Mouse (Mus musculus) liver, adult (tissue): ENCODE data around the gene Alk.

ENCODE experiments used
- GATA4 ChIP-seq: IDR thresholded peaks from 2 replicates; pipeline ENCODE4 v1.6.1; 2014; ENCODE audit warnings: mild to moderate bottlenecking, low read length; ENCODE audit not compliant: insufficient replicate concordance

Gene Alk

DNA sequence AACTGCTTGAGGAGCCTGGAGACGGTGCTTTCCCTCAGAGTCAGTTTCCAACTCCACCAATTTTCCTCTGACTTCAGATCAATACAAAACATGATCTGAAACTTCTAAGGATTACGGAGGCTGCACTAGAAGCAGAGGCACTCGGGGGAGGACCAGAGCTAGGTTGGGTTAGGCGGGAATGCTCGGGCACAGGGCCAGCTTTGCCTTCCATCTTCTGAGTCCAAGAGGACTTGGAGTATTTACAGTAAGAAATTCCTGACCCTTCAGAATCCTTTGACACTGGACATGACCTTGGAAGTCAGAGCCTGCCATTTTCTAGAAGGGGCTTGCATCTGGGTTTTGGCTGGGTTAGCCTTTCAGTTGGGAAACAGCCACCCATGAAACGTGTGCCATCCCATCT, 536.3 kb downstream of the Alk start:
- TF ChIP-seq GATA4 = no peak

DNA sequence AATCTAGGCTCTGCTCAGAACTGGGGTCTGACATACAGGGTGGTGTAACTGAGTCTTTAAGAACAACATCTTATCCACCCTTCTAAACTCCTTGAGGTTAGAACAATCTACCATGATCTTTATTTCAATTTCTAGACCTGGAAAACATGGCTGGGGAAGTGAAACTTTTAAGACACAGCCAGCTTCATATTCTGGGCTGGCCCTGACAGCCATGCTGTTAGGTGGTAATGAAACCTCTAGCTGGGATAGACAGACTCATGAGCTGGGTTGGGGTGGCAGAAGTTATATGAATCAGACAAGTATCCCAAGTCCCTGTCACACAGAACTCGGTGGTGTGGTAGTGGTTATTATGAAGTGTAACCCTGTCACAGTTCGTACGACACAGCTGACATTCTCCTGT, 541.4 kb downstream of the Alk start:
- TF ChIP-seq GATA4 = no peak

DNA sequence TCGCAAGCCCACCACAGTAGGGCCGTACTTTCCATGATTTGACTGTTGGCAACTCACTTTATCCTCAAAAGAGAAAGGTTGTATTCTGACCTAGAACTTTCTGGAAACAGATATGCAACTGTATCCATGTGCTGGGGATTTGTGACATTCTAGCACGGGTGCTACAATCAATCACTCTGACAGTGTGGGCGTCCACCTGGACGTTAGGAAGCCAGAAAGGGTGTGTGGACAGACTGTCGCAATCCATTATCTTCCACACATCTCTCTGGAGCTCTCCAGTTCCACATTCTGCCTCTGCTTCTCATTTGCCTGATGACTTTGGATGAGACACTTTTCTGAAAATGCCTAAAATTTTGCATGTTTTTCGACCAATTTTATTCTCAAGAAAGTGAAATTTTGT, 545.1 kb downstream of the Alk start:
- no peak for TF ChIP-seq GATA4

DNA sequence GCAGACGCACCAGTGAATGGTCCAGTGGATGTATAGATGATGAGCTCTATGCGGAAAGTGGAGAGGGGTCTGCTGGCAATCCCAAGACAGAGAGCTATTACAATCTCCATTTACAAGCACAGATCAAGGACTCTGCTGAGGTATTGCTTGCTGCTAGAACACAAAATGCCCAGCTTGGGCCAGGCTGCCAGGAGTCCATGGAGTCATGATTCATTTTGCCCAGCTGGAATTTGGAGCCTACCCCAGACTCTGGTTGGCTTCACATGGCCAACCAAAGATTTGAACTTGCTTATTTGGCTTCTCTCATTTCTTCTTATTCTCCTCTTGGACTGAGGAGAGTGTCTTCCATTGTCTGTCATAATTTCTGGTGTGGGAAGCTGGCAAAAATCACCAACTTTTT, 558.8 kb downstream of the Alk start:
- no peak for TF ChIP-seq GATA4

DNA sequence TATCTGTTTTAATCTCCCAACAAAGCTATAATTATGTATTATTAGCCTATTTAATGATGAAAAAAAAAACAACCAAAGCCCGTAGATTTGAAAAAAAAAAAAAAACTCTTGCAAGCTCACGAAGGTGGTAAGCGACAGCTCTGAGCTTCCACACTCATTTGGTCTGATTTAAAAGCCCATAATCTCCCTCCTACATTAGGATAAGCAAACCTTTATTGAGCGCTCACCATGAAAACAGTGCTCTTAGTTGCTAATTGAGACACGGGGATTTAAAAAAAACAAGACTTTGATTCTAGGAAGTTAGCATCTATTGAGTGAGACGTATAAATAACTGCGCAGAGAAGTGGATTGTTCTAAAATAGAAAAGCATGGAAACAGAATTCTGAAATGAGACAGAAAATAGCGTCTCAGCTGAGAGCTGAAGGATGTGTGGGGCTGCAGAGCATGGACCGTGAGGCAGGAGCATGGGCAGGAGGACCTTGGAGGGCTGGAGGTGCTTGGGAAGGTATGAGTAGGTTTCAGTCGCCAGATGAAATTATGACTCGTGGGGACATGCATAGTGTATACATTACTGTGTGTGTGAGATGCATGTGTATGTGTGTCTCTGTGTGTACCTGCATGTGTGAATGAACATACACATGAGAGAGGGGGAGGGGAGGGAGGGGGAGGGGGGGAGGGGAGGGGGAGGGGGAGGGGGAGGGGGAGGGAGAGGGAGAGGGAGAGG, 560.6 kb downstream of the Alk start:
- no peak for TF ChIP-seq GATA4

DNA sequence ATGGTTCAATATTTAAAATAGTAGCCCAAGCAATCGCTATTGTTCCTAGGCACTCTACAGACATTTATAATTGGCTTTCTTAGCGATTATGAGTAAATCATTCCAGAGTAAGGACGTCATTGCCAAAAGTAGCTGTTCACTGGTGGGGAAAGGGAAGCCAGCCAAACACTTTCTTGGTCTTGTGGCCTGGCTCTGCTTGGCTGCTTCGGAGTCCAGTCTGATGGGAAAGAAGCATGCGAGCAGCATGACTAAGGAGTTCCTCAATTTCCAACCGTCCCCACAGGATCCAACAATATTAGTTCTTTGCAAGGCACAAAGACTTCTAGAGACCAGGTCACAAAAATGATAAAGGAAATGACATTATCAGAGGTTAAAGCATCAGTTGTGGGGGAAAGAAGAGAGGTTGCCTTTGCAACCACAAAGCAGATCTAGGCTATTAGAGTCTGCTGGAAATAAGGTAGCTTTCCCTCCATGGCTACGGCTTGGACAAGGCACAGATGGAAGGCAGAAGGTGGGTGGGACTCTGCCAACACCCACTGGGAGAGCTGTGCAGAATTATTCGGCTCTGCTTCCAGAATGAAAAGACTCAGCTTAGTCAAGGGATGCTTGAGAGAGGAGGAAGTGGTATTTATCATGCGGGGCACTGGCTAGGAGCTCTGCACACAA, 561.3 kb downstream of the Alk start:
- no peak for TF ChIP-seq GATA4

DNA sequence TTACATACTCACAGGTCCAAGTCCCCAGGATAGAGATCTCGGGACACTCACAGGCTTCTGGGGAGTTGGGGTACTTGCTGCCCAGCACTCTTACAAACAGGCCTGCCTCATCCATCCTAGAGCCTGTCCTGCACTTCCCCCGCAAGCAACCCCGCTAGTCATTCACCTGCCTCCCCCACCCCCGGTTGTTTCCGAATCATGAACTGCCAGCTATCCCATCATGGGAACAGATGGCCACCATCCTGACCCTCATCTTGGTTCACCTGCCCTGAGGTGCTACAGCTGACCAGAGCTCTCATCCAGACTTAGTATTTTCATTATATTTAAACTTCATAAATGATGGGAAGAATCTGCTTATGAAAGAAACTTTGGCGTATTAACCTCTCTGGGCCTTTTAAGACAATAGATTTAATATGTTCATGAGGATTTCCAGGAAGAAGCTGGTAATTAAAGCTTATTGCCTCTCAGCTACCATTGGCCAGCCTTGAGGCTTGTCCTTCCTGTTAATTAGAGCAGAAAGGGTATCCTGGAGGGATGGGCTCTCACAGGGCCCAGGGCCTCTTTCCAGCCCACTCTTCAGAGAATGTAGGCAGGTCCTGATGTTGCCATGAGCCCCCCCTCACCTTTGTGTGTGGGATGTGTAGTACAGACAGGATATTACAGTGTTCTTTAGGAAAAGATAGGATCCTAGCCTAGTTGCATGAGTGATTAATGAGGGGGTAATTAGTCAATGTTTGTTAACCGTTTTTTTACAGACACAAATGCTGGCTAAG, 565.1 kb downstream of the Alk start:
- TF ChIP-seq GATA4 = no peak

DNA sequence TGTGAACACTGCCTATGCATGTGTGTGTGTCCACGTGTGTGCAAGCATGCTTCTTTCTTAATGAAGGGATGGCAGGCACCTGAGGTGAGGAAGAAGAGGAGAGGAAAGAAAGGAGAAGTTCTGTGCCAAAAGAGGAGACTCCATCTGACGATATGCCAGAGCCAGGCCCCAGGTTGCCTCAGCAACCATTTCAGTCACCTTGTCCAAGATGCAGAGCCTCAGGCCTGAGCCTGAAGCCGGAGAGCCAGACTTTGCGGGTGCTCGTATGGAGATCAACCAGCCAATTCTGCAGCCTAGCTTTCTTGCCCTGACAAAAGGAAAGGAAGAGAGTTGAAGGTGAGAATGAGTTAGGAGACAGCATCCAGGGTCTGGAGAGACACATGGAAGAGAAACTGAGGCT, 566.1 kb downstream of the Alk start:
- no peak for TF ChIP-seq GATA4

DNA sequence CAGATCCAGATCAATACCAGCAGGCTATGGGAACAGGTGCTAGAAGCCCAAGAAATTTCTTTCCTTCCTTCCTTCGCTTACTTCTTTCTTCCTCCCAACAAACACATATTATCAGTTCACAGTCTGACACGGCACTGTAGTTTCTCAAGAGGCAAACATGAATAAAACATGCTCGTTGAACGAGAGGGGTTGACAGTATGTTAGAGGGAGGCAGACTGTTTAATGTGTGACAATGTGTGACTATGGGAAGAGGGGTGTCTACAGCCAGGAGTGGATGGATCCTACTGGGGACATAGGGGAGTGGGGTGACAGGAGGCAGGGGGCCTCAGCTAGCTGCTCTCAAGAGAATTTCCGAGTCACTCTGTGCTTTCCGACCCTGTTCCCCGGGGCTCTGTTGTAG, 573.8 kb downstream of the Alk start:
- TF ChIP-seq GATA4 = no peak

DNA sequence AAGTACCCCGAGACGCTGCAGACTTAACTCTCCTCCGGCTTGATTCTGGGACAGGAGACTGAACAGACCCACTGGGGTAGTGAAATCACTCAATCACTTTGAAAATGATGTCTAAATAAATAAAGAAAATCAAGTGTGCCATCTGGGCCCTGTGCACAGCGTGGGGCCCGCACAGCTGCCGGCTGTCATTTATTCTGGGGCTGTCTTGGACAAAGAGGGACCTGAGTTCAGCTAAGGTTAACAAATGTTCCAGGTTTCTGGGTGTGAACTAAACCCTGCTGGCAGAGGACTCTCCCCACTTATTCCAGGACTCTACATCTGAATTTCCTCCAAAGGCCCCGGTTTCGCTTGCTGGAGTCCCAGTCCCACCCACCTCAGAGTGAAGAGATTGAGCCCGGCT, 581.1 kb downstream of the Alk start:
- no peak for TF ChIP-seq GATA4

DNA sequence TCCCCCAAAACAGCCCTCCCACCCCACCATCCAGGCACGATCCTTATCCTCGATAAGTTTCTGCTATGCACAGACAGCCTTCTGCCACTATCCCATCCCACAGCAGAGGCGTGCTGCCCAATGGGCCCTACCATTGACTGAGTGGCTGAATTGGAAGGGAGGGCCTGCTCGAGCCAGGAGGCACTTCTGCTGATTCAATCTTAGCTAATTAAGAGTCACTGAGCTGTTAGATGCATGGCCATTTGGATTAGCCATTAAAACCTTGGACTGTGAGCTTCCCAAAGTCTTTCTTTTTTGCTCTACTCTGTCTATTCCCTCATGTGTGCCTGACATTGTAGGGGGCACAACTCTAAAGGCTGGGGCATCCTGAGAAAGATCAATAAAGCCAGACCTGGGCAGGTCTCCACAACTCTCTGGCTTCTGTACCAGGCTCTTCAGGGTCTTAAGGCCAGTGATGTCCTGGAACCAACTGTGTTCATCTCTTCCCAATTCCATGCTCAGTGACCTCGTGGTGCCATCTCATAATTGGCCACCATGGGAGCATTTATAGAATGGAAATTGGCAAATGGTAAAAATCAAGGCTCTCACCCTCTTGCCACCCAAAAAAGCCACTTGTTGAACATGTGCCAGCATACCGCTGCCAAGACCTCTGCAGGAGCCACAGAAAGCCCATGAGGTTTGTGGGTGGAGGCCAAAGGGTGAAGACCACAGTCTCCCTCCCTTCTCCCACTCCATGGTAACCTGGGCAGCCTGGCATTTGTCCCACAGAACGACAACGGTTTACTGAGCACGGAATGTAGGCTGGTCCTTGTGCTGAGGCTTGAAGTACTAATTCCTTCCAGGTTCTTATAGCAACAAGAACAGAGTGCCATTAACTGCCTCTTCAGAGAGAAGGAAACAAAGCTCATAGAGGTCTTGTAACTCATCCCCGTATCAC, 582.4 kb downstream of the Alk start:
- TF ChIP-seq GATA4 = no peak

DNA sequence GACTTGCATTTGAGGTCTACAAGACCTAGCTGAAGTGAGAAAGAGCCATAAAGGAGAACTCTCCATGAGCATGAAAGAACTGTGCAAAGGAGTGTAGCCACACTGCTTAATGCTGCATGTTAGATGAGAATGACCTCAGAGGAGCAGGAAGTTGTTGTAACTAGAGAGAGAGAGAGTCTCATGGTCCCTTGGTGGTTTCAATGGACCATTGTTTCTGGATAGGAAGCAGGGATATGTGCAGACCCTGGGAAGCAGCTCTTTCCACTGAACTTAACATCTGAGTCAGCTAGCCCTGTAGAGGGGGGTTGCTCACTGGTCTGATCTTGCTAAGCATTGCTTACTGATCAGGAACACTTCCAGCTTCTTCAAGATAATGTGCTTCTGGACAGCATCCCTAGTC, 587.1 kb downstream of the Alk start:
- TF ChIP-seq GATA4 = no peak

DNA sequence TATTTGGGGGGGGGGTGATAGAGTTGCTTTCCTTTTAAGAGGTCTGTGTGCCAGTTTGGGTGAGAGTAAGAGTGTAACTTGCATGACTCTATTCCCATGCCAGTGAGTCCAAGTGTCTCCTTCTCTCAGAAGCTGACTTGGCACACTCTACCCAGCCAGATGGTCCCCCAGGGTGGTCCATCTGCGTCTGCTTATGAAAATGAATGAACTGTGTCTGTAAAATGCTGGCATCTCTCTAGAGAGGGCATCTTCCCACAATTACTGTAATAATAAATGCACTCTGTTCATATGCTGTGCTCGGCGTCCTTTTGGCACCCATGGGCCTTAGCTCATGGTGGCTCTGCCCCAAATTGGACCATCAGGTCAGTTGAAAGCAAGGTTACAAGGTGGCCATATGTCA, 589.2 kb downstream of the Alk start:
- TF ChIP-seq GATA4 = no peak

DNA sequence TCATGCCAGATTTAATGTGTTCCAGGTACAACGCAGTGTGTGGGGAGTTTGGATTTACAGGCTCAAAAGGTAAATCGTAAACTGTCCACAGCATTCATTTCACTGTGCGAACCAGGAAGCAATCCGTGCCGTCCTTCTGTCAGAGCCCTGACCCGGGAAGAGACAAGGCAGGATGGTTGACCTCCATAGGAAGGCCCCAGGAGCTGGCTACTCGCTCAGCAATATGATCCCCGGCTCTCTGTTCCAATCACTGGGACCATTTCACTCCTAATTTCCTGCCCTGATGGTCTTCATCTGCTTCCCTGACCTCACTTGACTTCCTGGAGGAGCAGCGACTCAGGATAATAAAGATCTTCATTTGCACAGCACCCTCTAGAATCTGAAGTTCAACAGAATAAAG, 591.7 kb downstream of the Alk start:
- TF ChIP-seq GATA4 = no peak

DNA sequence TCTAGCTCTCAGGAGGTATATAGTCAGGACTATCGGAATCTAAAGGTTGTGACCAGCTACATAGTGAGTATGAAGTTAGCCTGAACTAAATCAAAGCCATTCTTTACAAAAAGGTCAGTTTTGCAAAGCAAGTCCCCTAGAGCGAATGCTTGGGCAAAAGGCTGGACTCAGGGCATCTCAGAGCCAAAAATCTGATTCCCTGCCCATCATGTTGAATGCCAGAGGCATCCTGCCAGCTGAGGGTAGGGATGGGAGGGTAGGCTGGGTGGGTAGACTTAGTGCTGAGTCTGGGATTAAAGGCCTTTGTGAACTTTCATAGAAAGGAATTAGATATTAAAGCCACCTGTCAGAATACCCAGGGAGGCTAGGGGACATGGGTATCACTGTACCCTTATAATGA, 594.6 kb downstream of the Alk start:
- TF ChIP-seq GATA4 = no peak
